Mouse (Mus musculus) heart, adult 9 months (tissue): ENCODE data around the gene Gltpd2.
"Not testable (repeated sequence)": the region's sequence is repeated elsewhere in the genome, so short reads cannot be mapped to it uniquely, and the experiment has no call there.

Experiments
- DNase-seq, 2 experiments: peaks; one replicate each; pipeline ENCODE4 v3.0.0; 2022; ENCODE audit warnings: low spot score in 2 of 2

Gltpd2 gene

GRCm38 (mm10) chr11:70518923-70519322 is at the start of gene Gltpd2:
Gene Gltpd2 (plus strand): TSS chr11:70519196.
- DNase-seq, result no peak

- no peak for DNase-seq
Measured at GRCm38 (mm10) chr11:70469764-70470163, 49.2 kb upstream of the Gltpd2 start.

GRCm38 (mm10) chr11:70472716-70473115 is 46.3 kb upstream of the Gltpd2 start:
- no peak for DNase-seq

GRCm38 (mm10) chr11:70473291-70473690 is 45.7 kb upstream of the Gltpd2 start:
- DNase-seq, result not testable (repeated sequence)

- DNase-seq, result no peak
Measured at GRCm38 (mm10) chr11:70474872-70475534, 44.0 kb upstream of the Gltpd2 start.

GRCm38 (mm10) chr11:70485498-70485897 is 33.5 kb upstream of the Gltpd2 start:
- no peak for DNase-seq

GRCm38 (mm10) chr11:70487816-70488215 is 31.2 kb upstream of the Gltpd2 start:
- DNase-seq, result peak; percentile 52 to 57

GRCm38 (mm10) chr11:70489138-70489537 is 29.9 kb upstream of the Gltpd2 start:
- peak; percentile 47 to 55 for DNase-seq

- DNase-seq, result peak in 1 of 2 experiments; percentile 63
Measured at GRCm38 (mm10) chr11:70489684-70490083, 29.3 kb upstream of the Gltpd2 start.

- no peak for DNase-seq
Measured at GRCm38 (mm10) chr11:70499566-70500475, 19.2 kb upstream of the Gltpd2 start.

GRCm38 (mm10) chr11:70500476-70500812 is 18.6 kb upstream of the Gltpd2 start:
- DNase-seq, result no peak

GRCm38 (mm10) chr11:70502018-70502417 is 17.0 kb upstream of the Gltpd2 start:
- no peak for DNase-seq

GRCm38 (mm10) chr11:70504970-70505369 is 14.0 kb upstream of the Gltpd2 start, which contains the start of gene Tm4sf5:
Gene Tm4sf5 (plus strand): TSS chr11:70505244.
- no peak for DNase-seq

- peak; percentile 56 to 79 for DNase-seq
Measured at GRCm38 (mm10) chr11:70506385-70506784, 12.6 kb upstream of the Gltpd2 start.

- DNase-seq, result no peak
Measured at GRCm38 (mm10) chr11:70506962-70507515, 12.0 kb upstream of the Gltpd2 start.

- no peak for DNase-seq
Measured at GRCm38 (mm10) chr11:70509753-70510564, 9.0 kb upstream of the Gltpd2 start.

GRCm38 (mm10) chr11:70511242-70511641 is 7.8 kb upstream of the Gltpd2 start:
- no peak for DNase-seq

- no peak for DNase-seq
Measured at GRCm38 (mm10) chr11:70511825-70512224, 7.2 kb upstream of the Gltpd2 start.

GRCm38 (mm10) chr11:70512709-70513342 is 6.2 kb upstream of the Gltpd2 start:
- DNase-seq, result no peak

- DNase-seq, result peak; percentile 59 to 61
Measured at GRCm38 (mm10) chr11:70513520-70513919, 5.5 kb upstream of the Gltpd2 start.

GRCm38 (mm10) chr11:70514288-70514687 is 4.7 kb upstream of the Gltpd2 start, which contains the start of gene Vmo1:
Gene Vmo1 (minus strand): TSS chr11:70514616.
- no peak for DNase-seq
